Mouse (Mus musculus) kidney, adult 2 months (tissue): ENCODE data around the gene Xntrpc. TPM values are rescaled to one million over a fixed set of nuclear protein-coding genes. Genes with fewer than 3 reads are reported as not detected.

Experiments
- DNase-seq: peaks from one replicate; pipeline ENCODE4 v3.0.0; 2021
- H3K27ac ChIP-seq: fragments of 200-500 bp; 2 replicates; pipeline ENCODE4 v1.5.1; 2012; ENCODE audit warnings: low read depth, low read length, control low read depth, inconsistent platforms; ENCODE audit not compliant: insufficient read depth
- H3K27me3 ChIP-seq: fragments of 200-500 bp; replicated peaks from 2 replicates; pipeline ENCODE4 v1.6.1; 2012; ENCODE audit warnings: mild to moderate bottlenecking, moderate library complexity, low read length, inconsistent platforms; ENCODE audit not compliant: control insufficient read depth, insufficient read depth
- H3K36me3 ChIP-seq: fragments of 200-500 bp; 2 replicates; pipeline ENCODE4 v1.6.1; 2012; ENCODE audit warnings: mild to moderate bottlenecking, moderate library complexity, low read length, inconsistent platforms; ENCODE audit not compliant: control insufficient read depth, insufficient read depth
- H3K4me1 ChIP-seq: fragments of 200-500 bp; 2 replicates; pipeline ENCODE4 v1.6.1; 2011; ENCODE audit warnings: low read length; ENCODE audit not compliant: control insufficient read depth, insufficient read depth
- H3K4me3 ChIP-seq: fragments of 200-500 bp; 2 replicates; pipeline ENCODE4 v1.5.1; 2011; ENCODE audit warnings: mild to moderate bottlenecking, low read depth, low read length, control low read depth; ENCODE audit not compliant: insufficient read depth
- CTCF ChIP-seq: fragments of 200-500 bp; conservative IDR thresholded peaks from 2 replicates; pipeline ENCODE4 v1.5.1; 2011; ENCODE audit warnings: low read depth, mild to moderate bottlenecking, control low read depth, low read length, moderate library complexity, mixed read lengths; ENCODE audit not compliant: insufficient read depth, insufficient read length
- POLR2A ChIP-seq: fragments of 200-500 bp; IDR thresholded peaks from one replicate; pipeline ENCODE4 v1.6.1; 2011; ENCODE audit warnings: low read depth, low read length, control low read depth
- WGBS: fragments of 180-500 bp; shearing (Covaris S2); methylation state at CpG from one replicate; pipeline ENCODE4 v1.1.7; 2018; 5-methylcytosine and 5-hydroxymethylcytosine counted together
- polyA plus RNA-seq: library from polyadenylated mRNA; depleted of rRNA; stranded (reverse); fragments of >200 nt; gene quantifications from 2 replicates; pipeline ENCODE4 v1.2.3, GENCODE M21; 2012

Gene Xntrpc
- polyA plus RNA-seq, 1 experiment = 1.8 TPM

- no peaks in the 10 kb centered on the region for H3K27me3 ChIP-seq
- TF ChIP-seq POLR2A (no peak), CTCF (no peak)
- no peak for DNase-seq
- no peaks in the 10 kb centered on the region for H3K36me3 ChIP-seq
- H3K27ac ChIP-seq = no peak overlapping the region
- WGBS = 78% methylated on average over 3 of the region's 3 CpGs
- no peak overlapping the region for H3K4me3 ChIP-seq
- peaks cover 2% of the 10 kb centered on the region; the same call in 1 of the 2 replicates for H3K4me1 ChIP-seq
Observed at GRCm38 (mm10) chr7:102061353-102061752, 4.2 kb upstream of the Xntrpc start.

- H3K36me3 ChIP-seq = no peaks in the 10 kb centered on the region
- DNase-seq = no peak
- TF ChIP-seq CTCF (no peak), POLR2A (no peak)
- no peaks in the 10 kb centered on the region for H3K27me3 ChIP-seq
- peaks cover 2% of the 10 kb centered on the region; the same call in 1 of the 2 replicates for H3K4me1 ChIP-seq
- no peak overlapping the region for H3K4me3 ChIP-seq
- H3K27ac ChIP-seq = no peak overlapping the region
- WGBS = 19% methylated on average over 1 of the region's 1 CpGs
Observed at GRCm38 (mm10) chr7:102062203-102062602, 3.3 kb upstream of the Xntrpc start.

- no peak for TF ChIP-seq POLR2A
- TF ChIP-seq CTCF = no peak
- Histone ChIP-seq H3K27me3 (no peaks in the 10 kb centered on the region), H3K4me1 (peaks cover 2% of the 10 kb centered on the region; the same call in 1 of the 2 replicates), H3K36me3 (no peaks in the 10 kb centered on the region), H3K4me3 (no peak overlapping the region), H3K27ac (no peak overlapping the region)
- WGBS = 64% methylated on average over 9 of the region's 9 CpGs
- DNase-seq = no peak
Observed at GRCm38 (mm10) chr7:102063891-102064290, 1.6 kb upstream of the Xntrpc start.

GRCm38 (mm10) chr7:102064655-102065045 lies 863 bp upstream of the Xntrpc start:
- DNase-seq = no peak
- peak overlapping the region; percentile 33; the same call in 1 of the 2 replicates for H3K27ac ChIP-seq
- peak overlapping the region; percentile 69 for H3K4me3 ChIP-seq
- no peaks in the 10 kb centered on the region for H3K36me3 ChIP-seq
- under 1% methylated on average over 9 of the region's 9 CpGs for WGBS
- no peaks in the 10 kb centered on the region for H3K27me3 ChIP-seq
- H3K4me1 ChIP-seq = peaks cover 2% of the 10 kb centered on the region; the same call in 1 of the 2 replicates
- TF ChIP-seq CTCF (no peak), POLR2A (no peak)

GRCm38 (mm10) chr7:102066363-102066762 lies 850 bp downstream of the Xntrpc start:
- Histone ChIP-seq H3K36me3 (no peaks in the 10 kb centered on the region), H3K27ac (no peak overlapping the region), H3K27me3 (no peaks in the 10 kb centered on the region), H3K4me3 (no peak overlapping the region), H3K4me1 (peaks cover 2% of the 10 kb centered on the region; the same call in 1 of the 2 replicates)
- TF ChIP-seq CTCF (no peak), POLR2A (no peak)
- no peak for DNase-seq
- 55% methylated on average over 6 of the region's 6 CpGs for WGBS

GRCm38 (mm10) chr7:102076714-102077296 lies 11.3 kb downstream of the Xntrpc start:
- peak; percentile 73 for TF ChIP-seq CTCF
- TF ChIP-seq POLR2A = no peak
- WGBS = 82% methylated on average over 7 of the region's 7 CpGs
- peak; percentile 33 for DNase-seq

GRCm38 (mm10) chr7:102078517-102078916 lies 13.0 kb downstream of the Xntrpc start:
- Histone ChIP-seq H3K4me3 (no peak overlapping the region), H3K4me1 (no peaks in the 10 kb centered on the region), H3K36me3 (0 out of 2 replicates have a peak, but pooled peaks cover 2% of the 10 kb centered on the region), H3K27ac (no peak overlapping the region), H3K27me3 (no peaks in the 10 kb centered on the region)
- TF ChIP-seq CTCF (peak; percentile 45), POLR2A (no peak)
- peak; percentile 42 for DNase-seq
- WGBS = 72% methylated on average over 7 of the region's 7 CpGs

More at GRCm38 (mm10) chr7:102076714-102077296, 11.3 kb downstream of the Xntrpc start:
- Histone ChIP-seq H3K4me1 (no peaks in the 10 kb centered on the region), H3K27me3 (no peaks in the 10 kb centered on the region), H3K27ac (no peak overlapping the region), H3K36me3 (peaks cover 3% of the 10 kb centered on the region; the same call in 1 of the 2 replicates), H3K4me3 (no peak overlapping the region)
